Mouse (Mus musculus) heart, embryonic 15.5 days (tissue): ENCODE data around the gene Izumo4. TPM values are rescaled to one million over a fixed set of nuclear protein-coding genes. Genes with fewer than 3 reads are reported as not detected.
A peak's percentile ranks its signal among the peaks of the same experiment; 100 is the strongest.

ENCODE experiments used
- ATAC-seq: fragments of 200-750 bp; cut with Nextera tagmentation; replicated peaks from 2 replicates; pipeline ENCODE4 v1.8.0; 2017; ENCODE audit warnings: low read depth, moderate TSS enrichment; ENCODE audit not compliant: insufficient number of reproducible peaks, insufficient read depth, low FRiP score
- H3K27ac ChIP-seq: fragments of 300-500 bp; sonication (generic); 2 replicates; pipeline ENCODE4 v1.5.1; 2015; ENCODE audit warnings: mild to moderate bottlenecking, inconsistent platforms
- H3K27me3 ChIP-seq: fragments of 300-500 bp; sonication (generic); 2 replicates; pipeline ENCODE4 v1.6.1; 2015; ENCODE audit warnings: inconsistent platforms
- H3K36me3 ChIP-seq: fragments of 300-500 bp; sonication (generic); 2 replicates; pipeline ENCODE4 v1.6.1; 2015; ENCODE audit warnings: mild to moderate bottlenecking, inconsistent platforms
- H3K4me1 ChIP-seq: fragments of 300-500 bp; sonication (generic); replicated peaks from 2 replicates; pipeline ENCODE4 v1.6.1; 2015; ENCODE audit warnings: inconsistent platforms
- H3K4me2 ChIP-seq: fragments of 300-500 bp; sonication (generic); 2 replicates; pipeline ENCODE4 v1.6.1; 2015; ENCODE audit warnings: inconsistent platforms, mild to moderate bottlenecking, moderate library complexity
- H3K4me3 ChIP-seq: fragments of 300-500 bp; sonication (generic); 2 replicates; pipeline ENCODE4 v1.5.1; 2015; ENCODE audit warnings: mild to moderate bottlenecking, inconsistent platforms
- H3K9ac ChIP-seq: fragments of 300-500 bp; sonication (generic); 2 replicates; pipeline ENCODE4 v1.6.1; 2015; ENCODE audit warnings: mild to moderate bottlenecking, inconsistent platforms
- H3K9me3 ChIP-seq: fragments of 300-500 bp; sonication (generic); replicated peaks from 2 replicates; pipeline ENCODE4 v1.6.1; 2016; ENCODE audit warnings: inconsistent platforms
- WGBS: fragments of 180-500 bp; shearing (Covaris S2); methylation state at CpG from one replicate; pipeline ENCODE4 v1.1.7; 2015; ENCODE audit warnings: mixed read lengths; 5-methylcytosine and 5-hydroxymethylcytosine counted together
- polyA plus RNA-seq: library from polyadenylated mRNA; unstranded; fragments of >200 nt; fragmentation: Nextera tagmentation; extraction: Ambion mirVana; gene quantifications from 2 replicates; pipeline ENCODE4 v1.2.1, GENCODE M21; 2015

The Izumo4 gene
- polyA plus RNA-seq, 1 experiment from 2014 or later, result 10.4 TPM

DNA sequence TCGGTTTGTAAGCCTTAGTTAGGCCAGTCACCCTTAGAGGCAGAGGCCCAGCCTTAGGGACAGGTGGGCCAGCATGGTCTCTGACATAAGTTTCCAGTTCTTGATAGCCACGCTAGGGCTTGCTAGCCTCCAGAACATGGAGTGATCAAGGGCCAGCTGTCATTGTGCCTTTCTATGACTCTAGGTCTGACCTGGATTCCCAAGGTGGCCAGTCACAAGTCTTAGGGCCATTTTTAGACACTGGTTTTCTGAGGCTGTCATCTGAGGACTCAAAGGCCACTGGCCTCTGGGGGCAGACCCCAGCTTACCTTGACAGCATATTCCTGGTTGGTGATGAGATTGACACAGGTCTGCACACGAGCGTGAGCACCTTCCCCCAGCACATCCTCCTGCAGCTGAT, 30.7 kb upstream of the Izumo4 start:
- Histone ChIP-seq H3K4me3 (no peak overlapping the region), H3K9ac (no peak overlapping the region), H3K27me3 (no peaks in the 10 kb centered on the region), H3K9me3 (no peaks in the 10 kb centered on the region), H3K4me1 (peaks cover 58% of the 10 kb centered on the region), H3K36me3 (peaks cover 54% of the 10 kb centered on the region), H3K27ac (no peak overlapping the region), H3K4me2 (no peak overlapping the region)
- 84% methylated on average over 4 of the region's 4 CpGs for WGBS
- no peak for ATAC-seq

DNA sequence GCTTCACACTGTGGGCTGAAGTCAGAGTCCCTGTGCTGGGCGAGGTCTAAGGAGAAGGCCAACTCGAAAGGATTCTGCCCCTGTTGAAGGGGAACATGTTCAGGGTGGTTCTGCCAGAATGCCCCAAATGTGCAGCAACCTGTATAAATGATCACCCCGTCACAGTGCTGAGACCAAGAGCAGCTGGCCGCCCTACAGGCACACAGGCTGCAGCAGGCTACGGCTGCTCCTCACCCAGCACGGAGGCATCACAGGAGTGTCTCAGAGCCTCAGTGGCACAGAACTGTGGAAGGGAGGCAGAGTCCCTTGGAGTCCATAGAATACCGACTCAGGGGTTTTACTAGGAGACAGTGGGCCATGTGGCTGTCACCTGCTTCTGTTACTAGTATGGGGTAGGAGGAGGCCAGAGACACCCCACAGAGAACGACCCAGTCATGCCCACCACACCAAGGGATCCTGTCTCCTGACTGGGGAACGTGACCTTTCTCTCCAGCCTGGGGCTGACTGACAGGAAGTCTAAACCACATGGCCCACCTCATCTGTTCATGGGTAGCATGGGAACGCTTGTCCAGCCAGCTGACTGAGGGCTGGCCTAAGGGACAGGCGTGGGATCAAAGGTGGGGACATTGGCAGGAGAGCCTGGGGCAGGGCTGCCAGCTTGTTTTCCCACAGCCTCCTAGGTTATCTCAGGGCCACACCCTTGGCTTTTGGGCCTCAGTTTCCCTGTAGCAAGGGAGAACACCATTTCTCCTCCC, 29.9 kb upstream of the Izumo4 start:
- Histone ChIP-seq H3K4me2 (no peak overlapping the region), H3K27me3 (no peaks in the 10 kb centered on the region), H3K27ac (no peak overlapping the region), H3K9ac (no peak overlapping the region), H3K36me3 (peaks cover 46% of the 10 kb centered on the region), H3K4me3 (no peak overlapping the region), H3K4me1 (peaks cover 58% of the 10 kb centered on the region), H3K9me3 (no peaks in the 10 kb centered on the region)
- WGBS, result 81% methylated on average over 11 of the region's 11 CpGs
- ATAC-seq, result no peak

DNA sequence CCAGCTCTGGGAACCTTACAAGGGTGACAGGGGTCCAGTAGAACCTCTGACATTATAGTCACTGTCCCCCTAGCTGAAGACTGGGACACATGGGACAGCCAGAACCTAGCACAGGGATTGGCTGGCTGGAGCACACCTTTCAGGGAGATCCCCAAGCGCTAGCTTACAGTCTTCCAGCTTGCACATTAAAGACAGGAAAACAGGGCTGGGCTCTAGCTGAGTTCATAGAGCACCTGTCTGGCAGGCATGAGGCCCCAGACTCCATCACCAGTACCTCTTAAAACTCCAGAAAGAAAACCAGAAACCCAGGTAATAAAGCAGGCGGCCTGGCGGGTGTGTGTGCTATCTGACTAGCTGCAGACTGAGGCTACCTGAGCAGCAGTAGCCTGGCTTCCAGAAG, 28.3 kb upstream of the Izumo4 start:
- no peaks in the 10 kb centered on the region for H3K9me3 ChIP-seq
- peak overlapping the region; percentile 96 for H3K4me3 ChIP-seq
- peaks cover 30% of the 10 kb centered on the region for H3K36me3 ChIP-seq
- H3K9ac ChIP-seq, result peak overlapping the region; percentile 97
- peak overlapping the region; percentile 97 for H3K27ac ChIP-seq
- peak overlapping the region; percentile 74 for H3K4me2 ChIP-seq
- ATAC-seq, result no peak
- H3K4me1 ChIP-seq, result peaks cover 74% of the 10 kb centered on the region
- 85% methylated on average over 3 of the region's 3 CpGs for WGBS
- no peaks in the 10 kb centered on the region for H3K27me3 ChIP-seq

DNA sequence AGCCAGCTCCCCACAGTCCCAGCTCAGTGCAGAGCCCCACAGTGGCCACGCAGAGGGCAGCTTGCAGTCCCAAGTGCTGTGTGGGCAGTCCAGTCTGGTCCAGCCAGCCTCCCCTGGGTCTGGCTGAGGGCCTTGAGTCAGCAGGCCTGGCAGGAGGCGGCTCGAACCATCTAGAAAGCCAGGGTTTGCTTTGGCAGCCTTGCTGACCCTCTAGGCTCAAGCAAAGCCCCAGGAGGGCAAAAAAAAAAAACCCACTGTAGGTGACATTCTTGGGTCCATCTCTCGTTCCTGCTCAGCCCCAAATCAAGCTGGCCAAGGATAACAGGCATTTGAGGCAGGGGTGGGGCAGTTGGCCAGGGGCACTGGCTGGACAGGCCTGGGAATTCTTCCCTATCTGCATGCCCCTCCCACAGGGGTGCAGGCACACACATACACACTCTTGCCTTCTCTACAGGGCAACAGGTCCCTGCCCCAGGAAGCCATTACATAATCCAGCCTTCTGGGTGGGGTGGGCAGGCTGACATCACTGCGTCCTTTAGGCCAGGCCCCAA, 27.7 kb upstream of the Izumo4 start:
- WGBS, result 34% methylated on average over 5 of the region's 5 CpGs
- Histone ChIP-seq H3K4me2 (peak overlapping the region; percentile 74), H3K27ac (peak overlapping the region; percentile 97), H3K9me3 (no peaks in the 10 kb centered on the region), H3K4me3 (peak overlapping the region; percentile 96), H3K4me1 (peaks cover 79% of the 10 kb centered on the region), H3K27me3 (no peaks in the 10 kb centered on the region), H3K36me3 (peaks cover 25% of the 10 kb centered on the region), H3K9ac (peak overlapping the region; percentile 97)
- ATAC-seq, result no peak

DNA sequence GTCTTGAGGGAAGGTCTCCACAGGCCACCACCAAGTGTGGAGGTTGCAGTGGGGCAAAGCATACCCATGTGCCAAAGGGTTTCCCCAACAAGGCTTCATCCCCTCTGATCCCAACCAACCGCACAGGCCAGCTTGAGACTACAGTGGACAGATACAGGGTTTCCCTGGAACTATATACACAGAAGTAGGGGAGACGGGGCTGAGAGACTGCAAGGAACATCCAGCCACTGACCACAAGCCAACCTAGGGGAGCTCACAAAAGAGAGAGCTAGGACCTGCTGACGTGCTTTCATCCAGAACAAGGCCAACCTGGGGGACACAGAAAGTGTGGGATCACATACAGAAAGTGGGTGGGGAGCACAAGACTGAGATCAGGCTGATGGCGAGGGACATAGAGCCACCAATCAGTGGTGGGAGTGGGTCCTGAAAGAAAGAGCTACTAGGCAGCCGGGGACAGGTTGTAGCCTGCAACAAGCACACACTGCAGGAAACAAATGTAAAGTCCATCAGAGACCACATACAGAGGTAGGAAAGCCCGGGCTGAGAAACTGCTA, 27.1 kb upstream of the Izumo4 start:
- 13% methylated on average over 6 of the region's 6 CpGs for WGBS
- Histone ChIP-seq H3K9me3 (no peaks in the 10 kb centered on the region), H3K36me3 (peaks cover 18% of the 10 kb centered on the region), H3K27me3 (no peaks in the 10 kb centered on the region), H3K4me2 (peak overlapping the region; percentile 74), H3K9ac (peak overlapping the region; percentile 97), H3K4me1 (peaks cover 79% of the 10 kb centered on the region), H3K4me3 (peak overlapping the region; percentile 96), H3K27ac (peak overlapping the region; percentile 97)
- ATAC-seq, result no peak

DNA sequence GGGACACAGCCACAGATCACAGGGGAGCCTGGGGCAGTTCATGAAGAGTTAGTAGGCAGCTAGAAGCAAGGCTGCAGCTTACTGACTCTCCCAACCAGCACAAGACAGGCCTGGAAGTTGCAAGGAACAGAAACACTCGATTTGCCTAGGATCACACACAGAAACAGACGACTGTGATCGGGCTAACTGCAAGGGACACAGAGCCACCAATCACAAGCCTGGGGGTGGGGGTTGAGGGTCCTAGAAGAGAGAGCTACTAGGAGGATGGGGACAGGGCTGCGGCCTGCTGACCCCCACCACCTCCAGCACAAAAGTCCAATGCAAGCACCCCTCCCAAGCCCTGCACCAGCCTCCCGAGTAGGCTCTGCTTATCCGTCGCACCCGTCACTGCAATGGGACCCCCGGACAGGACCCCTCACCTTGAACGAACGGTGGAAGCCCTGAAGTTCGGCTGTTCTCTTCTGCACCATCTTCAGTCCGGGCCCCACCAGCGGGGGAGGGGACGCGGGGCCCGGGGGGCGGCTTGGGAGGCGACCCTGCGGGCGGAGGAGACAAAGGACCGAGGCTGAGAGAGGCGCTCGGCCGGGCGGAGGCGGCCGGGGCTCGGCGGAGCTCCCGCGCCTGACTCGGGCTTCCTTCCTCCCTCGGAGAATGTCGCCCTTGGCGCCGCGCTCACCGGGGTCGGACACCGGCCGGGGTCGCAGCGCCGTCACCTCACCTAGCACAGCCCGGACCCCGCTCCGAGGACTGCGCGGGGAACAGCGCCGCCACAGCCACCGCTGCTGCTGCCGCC, 26.4 kb upstream of the Izumo4 start:
- peak; percentile 0; the same call in 1 of the 2 replicates for ATAC-seq
- peak overlapping the region; percentile 96 for H3K4me3 ChIP-seq
- H3K27ac ChIP-seq, result peak overlapping the region; percentile 97
- H3K9ac ChIP-seq, result peak overlapping the region; percentile 97
- H3K27me3 ChIP-seq, result no peaks in the 10 kb centered on the region
- H3K9me3 ChIP-seq, result no peaks in the 10 kb centered on the region
- peaks cover 11% of the 10 kb centered on the region for H3K36me3 ChIP-seq
- under 1% methylated on average over 48 of the region's 54 CpGs for WGBS
- peak overlapping the region; percentile 74 for H3K4me2 ChIP-seq
- peaks cover 77% of the 10 kb centered on the region for H3K4me1 ChIP-seq

DNA sequence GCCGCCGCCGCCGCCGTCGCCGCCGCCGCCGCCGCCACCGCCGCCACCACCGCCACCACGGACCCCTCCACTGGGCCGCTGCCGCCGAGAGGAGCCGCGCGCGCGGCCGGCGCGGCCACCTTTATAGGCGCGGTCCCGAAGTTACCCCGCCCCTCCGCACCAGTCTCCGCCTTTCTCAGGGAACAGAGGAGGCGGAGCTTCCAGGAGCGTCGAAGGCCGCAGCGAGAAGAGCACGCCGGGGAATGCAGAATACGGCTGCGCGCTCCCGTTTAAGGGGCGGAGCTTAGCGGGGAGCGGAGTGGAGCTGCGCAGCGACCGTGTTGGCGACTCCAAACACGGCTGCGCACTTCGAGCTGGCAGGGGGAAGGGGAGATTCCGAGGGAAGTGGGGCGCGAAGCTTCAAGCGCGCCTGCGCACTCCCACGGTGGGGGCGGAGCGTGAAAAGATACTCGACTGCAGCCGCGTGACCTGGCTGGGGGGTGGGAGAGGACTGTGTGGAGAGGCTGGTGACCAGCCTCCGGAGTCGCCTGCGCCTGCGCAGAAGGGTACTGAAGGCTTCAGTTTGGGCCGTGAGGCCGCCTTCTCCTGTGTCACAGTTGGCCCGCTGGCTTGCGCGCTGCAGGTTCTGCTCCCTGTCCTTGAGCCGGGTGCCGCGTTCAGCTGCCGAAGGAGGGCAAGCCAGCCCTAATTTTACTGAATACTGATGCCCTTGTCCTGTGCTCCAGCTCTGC, 25.6 kb upstream of the Izumo4 start:
- Histone ChIP-seq H3K4me1 (peaks cover 74% of the 10 kb centered on the region), H3K27ac (peak overlapping the region; percentile 97), H3K27me3 (no peaks in the 10 kb centered on the region), H3K4me3 (peak overlapping the region; percentile 96), H3K36me3 (peaks cover 4% of the 10 kb centered on the region), H3K9ac (peak overlapping the region; percentile 97), H3K4me2 (peak overlapping the region; percentile 77), H3K9me3 (no peaks in the 10 kb centered on the region)
- ATAC-seq, result peak; percentile 86
- under 1% methylated on average over 69 of the region's 78 CpGs for WGBS

DNA sequence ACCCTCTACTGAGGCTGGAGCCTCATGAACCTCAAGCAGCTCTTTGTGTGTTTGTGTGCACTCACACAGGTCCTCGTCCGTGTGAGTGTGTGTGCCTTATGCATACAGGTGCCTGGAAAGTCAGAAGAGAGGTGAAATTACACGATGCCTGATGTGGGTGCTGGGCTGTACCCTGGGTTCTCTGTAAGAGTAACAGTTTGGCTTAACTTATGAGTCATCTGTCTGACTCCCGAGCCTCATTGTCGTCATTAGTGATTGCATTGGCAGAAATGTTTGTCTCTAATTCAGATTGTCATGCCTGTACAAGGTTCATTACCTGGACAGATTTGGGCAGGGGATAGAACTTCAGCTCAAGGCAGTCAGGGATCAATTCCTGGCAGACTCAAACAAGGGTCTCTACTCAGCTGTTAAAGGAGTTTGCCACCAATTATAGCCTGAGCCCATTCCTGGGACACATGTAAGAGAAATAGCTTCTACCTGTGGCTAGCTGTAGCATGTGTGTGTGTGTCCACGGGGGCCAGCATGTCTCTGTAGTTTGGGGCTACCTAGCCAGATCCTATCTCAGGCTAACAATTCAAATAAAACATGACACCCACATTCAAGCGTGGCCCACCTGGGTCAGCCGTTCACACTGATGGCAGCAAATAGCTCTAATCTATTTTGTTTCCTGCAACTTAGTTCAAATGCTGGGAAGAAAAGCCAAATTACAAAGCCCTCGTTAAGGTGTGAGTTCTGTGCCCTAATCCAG, 24.7 kb upstream of the Izumo4 start:
- Histone ChIP-seq H3K9ac (peak overlapping the region; percentile 70), H3K4me2 (peak overlapping the region; percentile 77), H3K9me3 (no peaks in the 10 kb centered on the region), H3K27me3 (no peaks in the 10 kb centered on the region), H3K27ac (peak overlapping the region; percentile 97), H3K36me3 (no peaks in the 10 kb centered on the region; the same call in 1 of the 2 replicates), H3K4me1 (peaks cover 70% of the 10 kb centered on the region), H3K4me3 (peak overlapping the region; percentile 96)
- WGBS, result 24% methylated on average over 9 of the region's 9 CpGs
- ATAC-seq, result no peak

DNA sequence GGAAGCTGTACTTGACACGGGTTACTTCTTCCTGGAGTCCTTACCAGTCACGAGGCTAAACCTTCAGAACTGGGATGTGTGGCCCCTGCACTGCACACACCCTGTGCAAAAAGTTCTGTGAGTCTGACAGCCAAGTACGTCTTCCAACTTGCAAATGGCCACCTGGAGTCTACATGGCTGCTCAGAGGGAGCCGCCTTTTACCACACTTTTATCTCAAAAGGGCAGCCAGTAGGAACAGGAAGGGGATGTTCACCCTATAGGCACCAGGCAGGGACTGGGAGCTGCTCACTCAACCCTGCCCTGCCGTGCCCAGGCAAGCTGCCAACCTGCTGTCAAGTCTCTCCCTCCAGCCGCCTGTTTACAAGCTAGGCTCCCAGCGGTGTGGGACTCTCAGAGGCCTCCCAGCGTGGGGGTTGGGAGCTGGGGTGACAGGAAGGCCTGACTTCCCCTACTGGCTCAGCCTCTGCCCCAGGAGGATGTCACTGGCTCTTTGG, 24.0 kb upstream of the Izumo4 start, which contains the start of gene Mknk2:
Mknk2 (minus strand) TSS at position 171 of the 495 bp plus-strand sequence.
- H3K9me3 ChIP-seq, result no peaks in the 10 kb centered on the region
- 3% methylated on average over 8 of the region's 8 CpGs for WGBS
- peak within 1 kb of the TSS; percentile 97 for H3K27ac ChIP-seq
- ATAC-seq, result peak; percentile 60
- peak within 1 kb of the TSS; percentile 96 for H3K4me3 ChIP-seq
- peaks cover 63% of the 10 kb centered on the region for H3K4me1 ChIP-seq
- peaks cover under 1% of the 10 kb centered on the region; the same call in 1 of the 2 replicates for H3K36me3 ChIP-seq
- H3K27me3 ChIP-seq, result no peaks in the 10 kb centered on the region
- peak within 1 kb of the TSS; percentile 77 for H3K4me2 ChIP-seq
- H3K9ac ChIP-seq, result peak within 1 kb of the TSS; percentile 70
